Mouse (Mus musculus): ENCODE measurements around the gene Gm16181.
A peak's percentile ranks its signal among the peaks of the same experiment; 100 is the strongest.

Gm16181 gene

DNA sequence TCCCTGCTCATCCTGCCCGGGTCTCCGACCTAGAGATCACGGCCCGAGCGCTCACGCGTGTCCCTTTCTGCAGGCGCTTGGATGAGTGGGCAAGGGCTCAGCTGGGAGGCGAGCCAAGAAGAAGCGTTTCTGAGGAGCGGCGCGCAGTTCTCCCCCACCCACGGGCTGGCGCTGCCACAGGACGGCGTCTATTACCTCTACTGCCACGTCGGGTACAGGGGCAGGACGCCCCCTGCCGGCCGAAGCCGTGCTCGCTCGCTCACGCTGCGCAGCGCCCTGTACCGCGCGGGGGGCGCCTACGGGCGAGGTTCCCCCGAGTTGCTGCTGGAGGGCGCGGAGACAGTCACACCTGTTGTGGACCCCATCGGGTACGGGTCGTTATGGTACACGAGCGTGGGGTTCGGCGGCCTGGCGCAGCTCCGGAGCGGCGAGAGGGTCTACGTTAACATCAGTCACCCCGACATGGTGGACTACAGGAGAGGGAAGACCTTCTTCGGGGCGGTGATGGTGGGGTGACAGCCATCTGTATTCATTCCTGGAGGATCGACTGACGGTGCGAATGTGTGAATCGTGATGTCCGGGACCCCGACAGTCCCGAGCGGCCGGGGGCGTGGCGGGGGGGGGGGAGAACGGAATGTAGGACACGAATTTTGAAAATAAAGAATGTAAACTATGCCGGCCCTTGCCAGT is 24.9 kb upstream of the Gm16181 start:
- peak; percentile 49 to 66 for DNase-seq

- no peak for DNase-seq
Measured at GRCm38 (mm10) chr17:35196321-35196641, 24.4 kb upstream of the Gm16181 start.

- DNase-seq = no peak
Measured at GRCm38 (mm10) chr17:35197126-35197525, 23.5 kb upstream of the Gm16181 start.

GRCm38 (mm10) chr17:35198029-35198428 is 22.6 kb upstream of the Gm16181 start:
- DNase-seq = no peak

DNA sequence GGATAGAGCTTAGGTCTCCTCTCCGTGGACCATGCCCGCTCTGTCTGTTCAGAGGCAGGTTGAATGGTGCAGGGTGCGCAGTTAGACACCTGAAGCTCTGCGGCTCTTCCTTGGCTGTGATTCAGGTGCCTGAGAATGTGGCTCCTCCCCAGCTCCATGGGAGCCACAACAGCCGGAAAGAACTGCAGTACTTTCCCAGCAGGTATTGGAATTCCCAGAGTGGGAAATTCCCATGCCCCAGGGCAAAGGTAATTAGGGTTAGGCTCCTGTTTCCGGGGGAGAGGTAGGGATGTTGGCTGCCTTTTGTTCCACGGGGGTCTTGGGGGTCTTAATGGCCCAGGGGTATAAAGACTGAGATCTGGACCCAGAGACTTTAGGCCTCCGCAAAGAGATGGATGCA is 21.7 kb upstream of the Gm16181 start:
- DNase-seq = no peak

GRCm38 (mm10) chr17:35200398-35200797 is 20.2 kb upstream of the Gm16181 start:
- DNase-seq = no peak

GRCm38 (mm10) chr17:35201128-35201527 is 19.5 kb upstream of the Gm16181 start:
- DNase-seq = no peak

GRCm38 (mm10) chr17:35201787-35202186 is 18.8 kb upstream of the Gm16181 start, which contains the start of gene Tnf:
Gene Tnf, minus strand, starts transcription at chr17:35202007.
- DNase-seq = no peak

DNA sequence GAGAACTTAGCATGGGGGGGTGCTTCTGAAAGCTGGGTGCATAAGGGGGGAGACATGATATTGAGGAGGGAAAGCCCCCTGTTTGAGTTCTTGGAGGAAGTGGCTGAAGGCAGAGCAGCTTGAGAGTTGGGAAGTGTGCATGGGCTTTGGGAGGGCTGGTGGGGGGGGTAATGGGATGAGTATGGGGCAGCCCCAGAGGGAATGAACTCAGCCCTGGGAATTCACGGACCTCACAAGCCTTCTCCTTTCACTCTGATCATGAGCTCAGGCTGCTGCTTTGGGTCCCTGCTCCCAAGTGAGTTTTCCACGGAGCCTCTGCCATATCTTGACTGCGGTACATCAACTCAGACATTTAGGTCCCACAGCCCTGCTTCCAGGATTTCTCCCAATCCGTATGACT is 18.2 kb upstream of the Gm16181 start:
- DNase-seq = no peak

- DNase-seq = no peak
Measured at GRCm38 (mm10) chr17:35204494-35205379, 15.9 kb upstream of the Gm16181 start, which contains the start of gene Lta. Gene Lta, minus strand, starts transcription at chr17:35205351.

GRCm38 (mm10) chr17:35205380-35205769 is 15.3 kb upstream of the Gm16181 start:
- DNase-seq = no peak

GRCm38 (mm10) chr17:35209785-35210535 is 10.7 kb upstream of the Gm16181 start:
- DNase-seq = no peak

DNA sequence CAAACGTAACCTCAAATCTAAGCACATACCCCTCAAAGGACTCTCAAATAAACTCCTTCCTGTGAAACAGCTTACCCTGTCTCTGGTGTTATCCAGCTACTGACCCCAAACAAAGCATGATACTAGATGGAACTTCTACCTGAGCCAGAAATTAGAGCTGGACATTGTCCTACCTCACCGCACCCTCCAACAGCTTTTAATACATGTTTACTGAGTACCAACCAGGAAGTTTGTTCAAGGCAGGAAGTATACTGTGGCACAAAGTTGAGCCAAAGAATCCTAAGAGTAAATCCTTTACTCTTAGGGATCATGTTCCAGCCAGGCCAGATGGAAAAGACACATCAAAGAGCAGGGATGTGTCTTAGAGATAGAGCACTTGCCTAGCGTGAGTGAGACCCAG is 10.0 kb upstream of the Gm16181 start:
- DNase-seq = no peak

DNA sequence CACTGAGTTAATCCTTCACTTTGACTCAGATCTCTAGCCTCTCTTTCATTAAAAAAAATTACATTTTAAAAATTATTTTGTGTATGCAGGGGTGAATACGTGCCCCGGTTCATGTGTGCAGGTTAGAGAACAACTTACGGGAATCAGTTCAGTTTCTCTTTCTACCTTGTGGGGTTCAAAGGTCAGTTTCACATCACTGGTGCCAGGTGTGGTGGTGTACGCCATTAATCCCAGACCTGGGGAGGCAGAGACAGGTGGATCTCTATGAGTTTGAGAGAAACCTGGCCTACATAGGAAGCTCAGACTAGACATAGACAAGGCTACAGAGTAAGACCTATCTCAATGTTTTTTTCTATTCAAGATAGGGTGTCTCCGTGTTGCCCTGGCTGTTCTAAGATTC is 7.6 kb upstream of the Gm16181 start:
- no peak for DNase-seq

GRCm38 (mm10) chr17:35218516-35219193 is 2.0 kb upstream of the Gm16181 start:
- no peak for DNase-seq

- no peak for DNase-seq
Measured at GRCm38 (mm10) chr17:35219601-35220041, 1.0 kb upstream of the Gm16181 start.

GRCm38 (mm10) chr17:35222299-35222698 is 1.7 kb downstream of the Gm16181 start:
- DNase-seq = no peak

DNA sequence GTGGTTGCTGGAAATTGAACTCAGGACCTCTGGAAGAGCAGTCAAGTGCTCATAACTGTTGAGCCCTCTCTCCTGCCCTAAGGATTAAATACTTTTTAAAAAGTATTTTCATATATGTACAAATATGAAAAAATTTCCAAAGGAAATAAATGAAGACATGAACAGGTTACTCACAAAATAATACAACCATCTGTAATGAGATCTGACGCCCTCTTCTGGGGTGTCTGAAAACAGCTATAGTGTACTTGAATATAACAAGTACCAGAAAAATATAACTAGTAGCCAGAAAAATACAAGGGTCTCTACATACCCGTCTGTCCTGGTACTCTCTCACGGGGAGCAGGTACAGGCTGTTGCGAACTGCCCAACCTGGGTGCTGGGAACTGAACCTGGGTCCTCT is 4.0 kb downstream of the Gm16181 start:
- DNase-seq = no peak

DNA sequence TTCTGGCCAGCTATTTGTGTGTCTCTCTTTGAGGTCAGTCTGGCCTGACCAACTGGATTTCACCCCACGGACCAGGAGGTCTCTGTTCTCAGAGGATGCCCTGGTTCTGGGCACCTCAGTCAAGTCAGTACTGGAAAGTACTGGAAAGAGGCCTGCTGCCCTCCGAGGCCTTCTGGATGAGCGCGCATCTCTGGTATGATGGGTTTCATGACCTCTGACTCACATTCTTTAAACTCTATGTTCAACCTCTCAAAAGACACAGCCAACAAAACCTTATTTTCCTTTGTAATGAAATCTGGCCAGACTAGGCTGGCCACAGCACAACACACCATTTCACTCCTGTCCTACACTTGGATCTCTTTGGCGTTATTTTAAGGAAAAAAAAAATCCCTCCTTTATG is 4.8 kb downstream of the Gm16181 start:
- no peak for DNase-seq

DNA sequence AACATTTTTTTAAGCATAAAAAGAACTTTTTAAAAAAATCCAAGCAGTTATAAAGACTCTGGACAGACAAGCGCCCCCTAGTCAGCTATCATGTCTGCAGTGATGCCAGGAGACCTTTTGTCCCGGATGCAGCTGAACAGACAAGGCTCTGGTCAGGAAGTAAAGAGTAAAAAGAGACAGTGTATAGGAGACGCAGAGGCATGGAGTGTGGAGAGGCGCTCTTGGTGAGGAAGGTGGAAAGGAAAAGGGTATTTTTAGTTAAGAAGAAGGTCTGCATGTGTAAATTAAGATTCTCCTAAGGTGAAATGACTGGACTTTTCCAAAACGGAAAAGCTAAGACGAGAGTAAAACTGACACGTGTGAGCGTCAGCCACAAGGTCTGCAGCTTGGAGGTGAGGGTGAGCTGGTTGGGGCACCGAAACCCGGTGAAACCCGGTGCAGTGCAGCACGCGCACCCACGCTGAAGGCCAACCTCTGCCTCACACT is 6.0 kb downstream of the Gm16181 start:
- no peak for DNase-seq

DNA sequence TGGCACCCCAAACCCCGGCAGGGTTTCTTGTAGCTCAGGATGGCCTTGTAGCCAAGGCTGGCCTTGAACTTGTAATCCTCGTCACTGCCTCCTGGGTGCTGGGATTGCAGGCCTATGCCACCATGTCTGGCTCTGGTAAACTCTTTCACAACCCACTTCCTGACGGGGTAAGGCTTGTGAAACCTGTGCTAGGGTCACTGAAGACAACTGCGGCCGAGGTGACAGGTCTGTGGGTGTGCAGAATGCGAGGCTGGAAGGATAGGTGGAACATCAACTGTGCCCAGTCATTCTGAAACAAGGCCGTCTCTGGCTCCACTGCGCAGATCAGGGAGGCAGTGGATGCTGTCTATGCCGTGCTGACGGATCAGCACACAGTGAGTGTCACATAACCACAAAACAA is 10.4 kb downstream of the Gm16181 start:
- DNase-seq = no peak

DNA sequence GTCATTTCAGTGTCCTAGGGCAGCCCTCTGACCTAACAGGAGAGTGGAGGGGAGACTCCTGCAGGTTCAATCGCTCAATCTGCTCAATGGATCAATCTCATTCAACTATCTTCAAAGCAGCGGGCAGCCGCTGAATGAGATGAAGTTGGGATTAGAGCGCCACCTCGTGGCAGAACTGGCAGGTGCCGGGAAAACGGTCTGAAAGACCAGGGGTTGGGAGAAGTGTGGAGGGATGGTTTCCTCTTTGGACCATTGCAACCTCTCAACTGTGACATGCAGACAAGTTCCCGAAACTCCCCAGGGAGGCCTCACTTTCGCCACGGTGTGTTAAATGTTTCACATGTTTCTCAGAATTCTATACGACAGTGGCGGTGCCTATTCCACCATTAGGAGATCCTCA is 11.4 kb downstream of the Gm16181 start:
- DNase-seq = peak; percentile 79 to 86

GRCm38 (mm10) chr17:35232659-35233058 is 12.0 kb downstream of the Gm16181 start:
- DNase-seq = no peak

Data from cerebellum, adult 18-20 months (tissue).